Mouse (Mus musculus): ENCODE results near the gene Smok3c. TPM values are rescaled to one million over a fixed set of nuclear protein-coding genes. Genes with fewer than 3 reads are reported as not detected.
"Not testable (repeated sequence)": the region's sequence is repeated elsewhere in the genome, so short reads cannot be mapped to it uniquely, and the experiment has no call there.

Smok3c gene
- polyA plus RNA-seq (2016; fragmentation: Nextera tagmentation; extraction: Ambion mirVana), result not detected in 2 replicates

DNA sequence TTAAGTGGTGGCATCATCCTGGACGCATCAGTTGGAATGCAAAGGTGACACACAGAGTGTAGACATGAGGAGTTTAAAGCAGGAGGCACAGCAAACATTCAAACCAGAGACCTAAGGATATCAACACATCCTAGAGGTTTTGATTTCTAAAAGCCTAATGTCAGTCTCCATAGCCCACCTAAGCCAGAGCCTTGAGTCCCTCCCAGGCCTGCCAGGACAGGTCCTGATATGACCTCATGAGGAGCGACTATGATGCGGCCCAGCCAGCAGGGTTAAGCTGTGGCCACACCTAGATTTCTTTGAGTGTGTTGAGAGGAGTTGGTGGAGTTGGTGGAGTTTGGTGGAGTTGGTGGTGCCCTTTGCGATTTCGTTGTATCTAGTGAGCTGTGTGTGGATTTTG is at the start of gene Smok3c:
Smok3c (plus strand) TSS at position 301 of the 400 bp plus-strand sequence.
- not testable (repeated sequence) for H3K9ac ChIP-seq (replicated peaks); H3K4me1 ChIP-seq; H3K36me3 ChIP-seq; H3K4me2 ChIP-seq (replicated peaks); H3K27ac ChIP-seq (replicated peaks); H3K9me3 ChIP-seq; H3K27me3 ChIP-seq; ATAC-seq (ENCODE audit: low FRiP score, low read depth); H3K4me3 ChIP-seq
- WGBS, result no CpG with 5 or more reads among the region's 5 CpGs

DNA sequence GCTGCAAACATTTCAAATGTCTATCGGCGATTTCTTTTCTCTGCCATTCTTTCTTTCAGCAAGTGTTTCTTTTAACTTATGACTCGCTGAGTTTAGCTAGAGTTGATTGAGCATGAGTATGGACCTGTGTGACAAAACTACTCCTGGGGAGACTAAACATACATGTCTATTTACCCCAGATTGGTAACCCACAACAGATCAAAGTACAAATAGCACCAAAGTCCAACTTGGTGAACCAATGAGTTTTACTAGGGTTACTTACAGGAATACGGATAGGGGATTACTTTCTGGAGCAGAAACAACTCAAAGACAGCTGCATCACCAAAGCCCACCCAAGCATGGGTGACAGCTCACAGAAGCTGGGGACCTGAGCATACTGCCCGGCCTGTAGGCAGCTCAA is 43.6 kb upstream of the Smok3c start:
- no peak for ATAC-seq (ENCODE audit: low FRiP score, low read depth)
- H3K27ac ChIP-seq (replicated peaks), result no peak overlapping the region
- no peaks in the 10 kb centered on the region for H3K27me3 ChIP-seq
- peaks cover 6% of the 10 kb centered on the region; the same call in 1 of the 2 replicates for H3K9me3 ChIP-seq
- no peak overlapping the region for H3K4me3 ChIP-seq
- H3K4me1 ChIP-seq, result no peaks in the 10 kb centered on the region
- no peak overlapping the region for H3K4me2 ChIP-seq (replicated peaks)
- 91% methylated on average over 5 of the region's 5 CpGs for WGBS
- H3K36me3 ChIP-seq, result no peaks in the 10 kb centered on the region
- H3K9ac ChIP-seq (replicated peaks), result no peak overlapping the region

- ATAC-seq (ENCODE audit: low FRiP score, low read depth), result no peak
- Histone ChIP-seq H3K36me3 (no peaks in the 10 kb centered on the region), H3K9ac (replicated peaks) (no peak overlapping the region), H3K4me2 (replicated peaks) (no peak overlapping the region), H3K4me3 (no peak overlapping the region), H3K27me3 (no peaks in the 10 kb centered on the region), H3K9me3 (no peaks in the 10 kb centered on the region), H3K4me1 (no peaks in the 10 kb centered on the region), H3K27ac (replicated peaks) (no peak overlapping the region)
- WGBS, result 92% methylated on average over 5 of the region's 5 CpGs
Observed at GRCm38 (mm10) chr5:138012382-138012781, 40.6 kb upstream of the Smok3c start.

DNA sequence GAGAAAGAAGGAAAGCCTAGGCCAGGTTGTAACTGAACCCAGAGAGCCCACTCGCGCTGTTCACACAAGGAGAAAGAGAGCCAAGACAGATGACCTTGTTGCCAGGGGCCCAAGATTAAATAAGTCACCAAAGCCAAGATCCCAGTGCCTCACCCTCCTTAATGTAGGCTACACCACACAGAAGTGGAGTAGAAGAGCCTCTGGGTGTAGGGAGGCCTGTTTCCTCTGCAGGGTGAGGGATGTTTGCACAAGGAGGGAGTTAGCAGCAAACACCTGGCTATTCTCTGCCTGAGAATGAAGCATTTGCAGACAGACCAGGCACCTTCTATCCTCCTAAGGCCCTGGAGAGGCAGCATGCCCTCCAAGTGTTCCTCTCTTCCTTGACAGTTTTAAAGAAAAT is 36.5 kb upstream of the Smok3c start:
- no peak overlapping the region for H3K27ac ChIP-seq (replicated peaks)
- no peaks in the 10 kb centered on the region for H3K4me1 ChIP-seq
- WGBS, result 89% methylated on average over 2 of the region's 2 CpGs
- no peaks in the 10 kb centered on the region for H3K36me3 ChIP-seq
- no peaks in the 10 kb centered on the region for H3K9me3 ChIP-seq
- ATAC-seq (ENCODE audit: low FRiP score, low read depth), result no peak
- no peak overlapping the region for H3K9ac ChIP-seq (replicated peaks)
- H3K4me2 ChIP-seq (replicated peaks), result no peak overlapping the region
- H3K4me3 ChIP-seq, result no peak overlapping the region
- H3K27me3 ChIP-seq, result no peaks in the 10 kb centered on the region

DNA sequence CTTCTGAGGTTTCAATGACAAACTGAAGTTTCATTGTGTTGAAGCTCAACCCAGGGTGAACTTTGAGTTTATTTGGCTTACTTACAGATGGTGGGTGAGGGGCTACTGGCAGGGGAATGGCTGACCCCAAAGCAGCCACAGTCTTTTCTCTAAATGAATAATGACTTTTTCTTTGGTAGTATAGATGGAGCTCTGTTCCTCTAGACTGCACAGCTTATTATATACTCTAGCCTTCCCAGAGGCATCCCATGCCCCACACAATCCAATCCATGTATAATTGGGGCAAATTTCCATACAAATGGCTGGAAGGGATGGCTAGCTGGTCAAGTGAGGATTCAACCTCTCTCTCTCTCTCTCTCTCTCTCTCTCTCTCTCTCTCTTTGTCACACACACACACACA is 36.0 kb upstream of the Smok3c start:
- no peak overlapping the region for H3K9ac ChIP-seq (replicated peaks)
- ATAC-seq (ENCODE audit: low FRiP score, low read depth), result no peak
- no peaks in the 10 kb centered on the region for H3K9me3 ChIP-seq
- H3K27ac ChIP-seq (replicated peaks), result no peak overlapping the region
- no peaks in the 10 kb centered on the region for H3K4me1 ChIP-seq
- no peaks in the 10 kb centered on the region for H3K27me3 ChIP-seq
- no peak overlapping the region for H3K4me2 ChIP-seq (replicated peaks)
- no peak overlapping the region for H3K4me3 ChIP-seq
- H3K36me3 ChIP-seq, result no peaks in the 10 kb centered on the region

- H3K9me3 ChIP-seq; H3K27me3 ChIP-seq; H3K4me3 ChIP-seq; H3K27ac ChIP-seq (replicated peaks); H3K9ac ChIP-seq (replicated peaks); H3K4me1 ChIP-seq; ATAC-seq (ENCODE audit: low FRiP score, low read depth); H3K4me2 ChIP-seq (replicated peaks); H3K36me3 ChIP-seq: not testable (repeated sequence)
- WGBS, result 93% methylated on average over 4 of the region's 4 CpGs
Observed at GRCm38 (mm10) chr5:138019577-138019976, 33.4 kb upstream of the Smok3c start.

DNA sequence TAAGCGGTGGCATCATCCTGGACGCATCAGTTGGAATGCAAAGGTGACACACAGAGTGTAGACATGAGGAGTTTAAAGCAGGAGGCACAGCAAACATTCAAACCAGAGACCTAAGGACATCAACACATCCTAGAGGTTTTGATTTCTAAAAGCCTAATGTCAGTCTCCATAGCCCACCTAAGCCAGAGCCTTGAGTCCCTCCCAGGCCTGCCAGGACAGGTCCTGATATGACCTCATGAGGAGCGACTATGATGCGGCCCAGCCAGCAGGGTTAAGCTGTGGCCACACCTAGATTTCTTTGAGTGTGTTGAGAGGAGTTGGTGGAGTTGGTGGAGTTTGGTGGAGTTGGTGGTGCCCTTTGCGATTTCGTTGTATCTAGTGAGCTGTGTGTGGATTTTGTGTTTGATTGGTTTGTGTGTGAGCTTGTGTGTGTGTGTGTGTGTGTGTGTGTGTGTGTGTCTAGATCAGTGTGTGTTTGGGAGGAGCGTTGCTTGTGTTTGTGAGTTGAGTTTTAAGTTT is 32.0 kb upstream of the Smok3c start, which contains the start of the genes Smok3a and Smok3b:
Smok3a (plus strand) TSS at position 301 of the 519 bp plus-strand sequence.
Smok3b (plus strand) TSS at position 469 of the 519 bp plus-strand sequence.
- H3K27me3 ChIP-seq; H3K4me2 ChIP-seq (replicated peaks); H3K4me1 ChIP-seq; H3K27ac ChIP-seq (replicated peaks); H3K9me3 ChIP-seq; H3K4me3 ChIP-seq; H3K36me3 ChIP-seq; ATAC-seq (ENCODE audit: low FRiP score, low read depth); H3K9ac ChIP-seq (replicated peaks): not testable (repeated sequence)
- 85% methylated on average over 3 of the region's 7 CpGs for WGBS

DNA sequence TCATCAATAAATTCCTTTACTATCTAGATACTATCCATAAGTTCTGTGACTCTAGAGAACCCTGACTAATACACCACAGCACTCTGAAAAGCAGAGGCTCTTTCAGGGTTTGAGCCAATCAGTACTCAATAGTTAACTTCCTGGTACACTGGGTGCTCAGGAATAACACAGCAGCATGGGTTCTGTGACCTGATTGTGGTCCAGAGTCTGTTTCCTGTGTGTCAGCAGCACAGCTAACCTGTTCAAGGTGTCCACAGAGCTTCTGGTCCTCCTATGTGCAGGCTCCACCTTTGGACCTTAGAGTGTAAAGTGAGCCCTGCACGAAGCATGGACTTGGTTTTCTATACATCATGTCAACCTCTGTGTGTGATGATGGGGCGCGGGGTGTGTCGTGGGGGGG is 20.8 kb downstream of the Smok3c start:
- Histone ChIP-seq H3K4me2 (replicated peaks) (no peak overlapping the region), H3K4me1 (no peaks in the 10 kb centered on the region), H3K27ac (replicated peaks) (no peak overlapping the region), H3K9ac (replicated peaks) (no peak overlapping the region), H3K27me3 (no peaks in the 10 kb centered on the region), H3K9me3 (no peaks in the 10 kb centered on the region), H3K36me3 (no peaks in the 10 kb centered on the region), H3K4me3 (no peak overlapping the region)
- no peak for ATAC-seq (ENCODE audit: low FRiP score, low read depth)
- WGBS, result 93% methylated on average over 4 of the region's 4 CpGs

- ATAC-seq (ENCODE audit: low FRiP score, low read depth), result no peak
- Histone ChIP-seq H3K9me3 (no peaks in the 10 kb centered on the region), H3K36me3 (no peaks in the 10 kb centered on the region), H3K4me3 (no peak overlapping the region), H3K27ac (replicated peaks) (no peak overlapping the region), H3K9ac (replicated peaks) (no peak overlapping the region), H3K4me2 (replicated peaks) (no peak overlapping the region), H3K4me1 (no peaks in the 10 kb centered on the region), H3K27me3 (no peaks in the 10 kb centered on the region)
- 75% methylated on average over 3 of the region's 3 CpGs for WGBS
Observed at GRCm38 (mm10) chr5:138075684-138076083, 22.7 kb downstream of the Smok3c start.

DNA sequence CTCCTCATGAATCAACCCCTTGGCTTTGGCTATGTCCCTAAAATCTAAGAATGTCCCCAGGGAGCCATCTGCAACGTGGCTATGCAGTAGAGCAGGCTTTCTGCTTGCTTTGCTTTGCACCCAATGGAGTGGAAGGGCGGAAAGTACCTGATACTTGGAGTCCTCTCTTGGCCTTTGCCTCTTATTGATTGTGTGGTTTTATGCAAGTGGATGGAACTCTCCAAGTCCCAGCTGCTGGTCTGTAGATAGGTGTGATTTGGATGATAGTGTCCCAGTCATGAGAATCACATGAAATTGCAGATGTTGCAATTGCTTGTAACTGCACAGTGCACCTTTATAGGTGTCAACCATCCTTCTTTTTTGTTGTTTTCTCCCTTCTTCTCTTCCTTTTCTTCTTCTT is 23.2 kb downstream of the Smok3c start:
- no peak for ATAC-seq (ENCODE audit: low FRiP score, low read depth)
- H3K4me2 ChIP-seq (replicated peaks), result no peak overlapping the region
- no peaks in the 10 kb centered on the region for H3K36me3 ChIP-seq
- no peaks in the 10 kb centered on the region for H3K27me3 ChIP-seq
- H3K9me3 ChIP-seq, result no peaks in the 10 kb centered on the region
- no peak overlapping the region for H3K4me3 ChIP-seq
- no peak overlapping the region for H3K27ac ChIP-seq (replicated peaks)
- no peak overlapping the region for H3K9ac ChIP-seq (replicated peaks)
- WGBS, result 50% methylated on average over 2 of the region's 2 CpGs
- no peaks in the 10 kb centered on the region for H3K4me1 ChIP-seq

DNA sequence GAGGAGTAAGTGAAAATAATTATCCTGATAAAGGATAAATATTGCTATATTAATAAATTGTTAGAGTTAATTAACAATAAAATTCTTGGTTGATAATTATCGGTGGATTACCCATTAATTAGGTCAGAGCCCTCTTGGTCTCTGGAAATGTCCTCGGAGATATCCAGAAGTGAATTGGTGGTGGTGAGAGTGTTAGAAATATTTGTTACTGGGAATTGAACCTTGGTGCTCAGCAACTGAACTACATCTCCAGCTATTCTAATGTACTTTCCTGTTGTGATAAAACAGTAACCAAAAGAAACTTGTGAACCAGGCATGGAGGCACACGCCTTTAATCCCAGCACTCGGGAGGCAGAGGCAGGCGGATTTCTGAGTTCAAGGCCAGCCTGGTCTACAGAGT is 27.5 kb downstream of the Smok3c start:
- no peaks in the 10 kb centered on the region for H3K27me3 ChIP-seq
- H3K27ac ChIP-seq (replicated peaks), result no peak overlapping the region
- no peaks in the 10 kb centered on the region for H3K36me3 ChIP-seq
- H3K4me2 ChIP-seq (replicated peaks), result no peak overlapping the region
- no peak overlapping the region for H3K9ac ChIP-seq (replicated peaks)
- H3K4me3 ChIP-seq, result no peak overlapping the region
- ATAC-seq (ENCODE audit: low FRiP score, low read depth), result no peak
- WGBS, result 89% methylated on average over 5 of the region's 5 CpGs
- no peaks in the 10 kb centered on the region for H3K9me3 ChIP-seq
- no peaks in the 10 kb centered on the region for H3K4me1 ChIP-seq

GRCm38 (mm10) chr5:138081446-138081845 is 28.5 kb downstream of the Smok3c start:
- no peak overlapping the region for H3K4me2 ChIP-seq (replicated peaks)
- H3K4me1 ChIP-seq, result peaks cover 3% of the 10 kb centered on the region
- no peak overlapping the region for H3K4me3 ChIP-seq
- no peaks in the 10 kb centered on the region for H3K9me3 ChIP-seq
- 84% methylated on average over 9 of the region's 9 CpGs for WGBS
- no peak overlapping the region for H3K9ac ChIP-seq (replicated peaks)
- ATAC-seq (ENCODE audit: low FRiP score, low read depth), result no peak
- no peaks in the 10 kb centered on the region for H3K36me3 ChIP-seq
- no peak overlapping the region for H3K27ac ChIP-seq (replicated peaks)
- H3K27me3 ChIP-seq, result no peaks in the 10 kb centered on the region

DNA sequence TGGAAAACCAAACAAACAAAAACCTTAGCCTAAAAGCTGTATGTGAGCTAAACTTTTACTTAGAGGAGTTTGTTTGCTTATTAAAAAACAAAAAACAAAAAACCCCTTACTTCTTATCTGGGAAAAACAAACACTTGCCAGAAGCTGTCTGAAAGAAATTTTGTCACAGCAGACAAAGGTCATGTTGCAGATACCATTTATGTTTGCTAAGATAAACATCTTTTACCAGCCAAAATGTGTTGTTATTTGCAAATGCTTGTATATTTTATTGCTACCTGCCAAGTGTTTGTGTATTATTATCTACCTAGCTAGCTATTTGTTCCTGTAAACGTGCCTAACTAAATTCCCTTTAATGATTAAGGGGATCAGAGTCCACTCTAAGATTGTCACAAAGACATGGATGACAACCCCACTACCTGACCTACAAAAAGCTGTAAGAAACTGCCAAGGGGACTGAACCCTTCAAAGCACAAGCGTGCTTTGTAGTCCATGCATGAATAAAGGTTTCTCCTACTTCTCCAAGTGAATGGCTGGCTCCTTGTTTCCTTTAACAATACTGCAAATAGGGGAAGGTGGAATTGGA is 30.4 kb downstream of the Smok3c start:
- no peaks in the 10 kb centered on the region for H3K27me3 ChIP-seq
- H3K9me3 ChIP-seq, result no peaks in the 10 kb centered on the region
- peaks cover 10% of the 10 kb centered on the region; the same call in 1 of the 2 replicates for H3K36me3 ChIP-seq
- WGBS, result 72% methylated on average over 2 of the region's 2 CpGs
- no peak overlapping the region for H3K4me2 ChIP-seq (replicated peaks)
- H3K9ac ChIP-seq (replicated peaks), result no peak overlapping the region
- peaks cover 14% of the 10 kb centered on the region for H3K4me1 ChIP-seq
- H3K4me3 ChIP-seq, result no peak overlapping the region
- H3K27ac ChIP-seq (replicated peaks), result no peak overlapping the region
- no peak for ATAC-seq (ENCODE audit: low FRiP score, low read depth)
